Mouse (Mus musculus) heart, adult 11 months (tissue): ENCODE measurements at regions not wholly inside any gene's neighbourhood (a gene's known extent, or its start where the extent isn't known, plus 50 kb on each side); places are given as distances from the start of the nearest gene placed in this dataset.
A peak's percentile ranks its signal among the peaks of the same experiment; 100 is the strongest.

Experiments
- DNase-seq: peaks from one replicate; pipeline ENCODE4 v3.0.0; 2022

DNA sequence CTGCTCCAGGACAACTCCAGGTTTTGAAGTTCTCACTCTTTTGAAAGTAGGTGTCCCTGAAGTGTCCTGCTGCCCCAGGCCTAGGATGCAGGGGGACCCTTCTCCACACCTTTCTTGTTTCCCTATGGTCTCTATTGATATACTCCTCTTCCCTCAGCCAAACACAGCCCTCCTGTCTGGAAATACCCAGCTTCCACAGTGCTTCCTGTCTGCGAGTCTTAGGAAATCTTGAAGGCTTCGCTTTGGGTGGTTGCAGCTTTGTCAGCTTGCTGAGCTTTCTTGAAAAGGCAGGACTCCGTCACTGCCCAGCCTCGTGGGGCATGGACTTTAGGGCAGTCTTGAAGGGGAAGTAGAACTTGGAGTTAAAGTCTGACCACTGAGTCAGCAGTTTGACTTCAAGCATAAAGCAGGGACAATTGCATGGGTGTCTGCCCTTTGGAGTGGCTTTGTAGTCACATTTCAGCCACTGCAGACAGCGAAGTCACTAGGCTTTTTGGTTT lies 51.1 kb upstream of the Lrrc52 start:
- DNase-seq, result peak; percentile 92

GRCm38 (mm10) chr1:167523881-167524280 lies 57.3 kb upstream of the Lrrc52 start:
- peak; percentile 91 for DNase-seq

- peak; percentile 65 for DNase-seq
Measured at GRCm38 (mm10) chr1:167532571-167533331, 65.4 kb upstream of the Rxrg start.

DNA sequence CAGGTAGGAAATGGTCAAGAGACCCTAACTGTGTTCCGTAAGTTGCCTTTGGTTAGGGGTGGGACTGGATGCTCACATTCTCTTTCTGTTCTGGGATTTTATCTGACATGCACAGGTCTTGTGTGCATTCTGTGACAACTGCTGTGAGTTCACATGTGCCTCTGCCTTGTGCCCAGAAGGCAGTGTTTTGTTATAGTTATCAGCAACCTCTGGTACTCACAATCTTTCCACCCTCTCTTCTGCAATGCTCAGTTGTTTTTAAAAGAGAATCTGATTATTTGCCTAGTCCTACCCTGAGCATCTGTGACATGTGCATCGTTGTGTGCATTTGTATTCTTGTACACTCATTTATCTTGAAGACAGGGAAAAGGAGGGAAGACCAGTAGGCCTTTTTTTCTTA lies 52.2 kb upstream of the Rxrg start:
- no peak for DNase-seq

- peak; percentile 21 for DNase-seq
Measured at GRCm38 (mm10) chr1:167547248-167547647, 50.9 kb upstream of the Rxrg start.
